Mouse (Mus musculus) embryo, embryonic 11.5 days (tissue): ENCODE results near the gene Bgn.

Experiments used
- DNase-seq: peaks from one replicate; pipeline ENCODE4 v3.0.0-alpha.2; 2012; ENCODE audit warnings: low read depth, low spot score

Bgn gene

GRCm38 (mm10) chrX:73490186-73490585, 6.8 kb downstream of the Bgn start:
- DNase-seq: no peak

DNA sequence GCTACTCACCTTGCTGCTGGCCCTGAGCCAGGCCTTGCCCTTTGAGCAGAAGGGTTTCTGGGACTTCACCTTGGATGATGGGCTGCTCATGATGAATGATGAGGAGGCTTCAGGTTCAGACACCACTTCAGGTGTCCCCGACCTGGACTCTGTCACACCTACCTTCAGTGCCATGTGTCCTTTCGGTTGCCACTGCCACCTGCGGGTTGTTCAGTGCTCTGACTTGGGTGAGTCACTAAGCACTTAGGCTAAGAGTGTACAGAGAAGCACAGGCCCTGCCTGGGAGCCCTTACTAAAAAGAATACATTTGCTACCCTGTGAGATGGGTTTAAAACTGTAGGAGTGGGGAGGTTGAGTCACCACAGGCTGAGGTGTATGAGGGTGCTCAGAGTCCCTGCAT, 7.4 kb downstream of the Bgn start:
- no peak for DNase-seq

GRCm38 (mm10) chrX:73493567-73493966, 10.2 kb downstream of the Bgn start:
- peak; percentile 41 for DNase-seq

- no peak for DNase-seq
These were observed 13.3 kb downstream of the Bgn start for GRCm38 (mm10) chrX:73496746-73497145.

DNA sequence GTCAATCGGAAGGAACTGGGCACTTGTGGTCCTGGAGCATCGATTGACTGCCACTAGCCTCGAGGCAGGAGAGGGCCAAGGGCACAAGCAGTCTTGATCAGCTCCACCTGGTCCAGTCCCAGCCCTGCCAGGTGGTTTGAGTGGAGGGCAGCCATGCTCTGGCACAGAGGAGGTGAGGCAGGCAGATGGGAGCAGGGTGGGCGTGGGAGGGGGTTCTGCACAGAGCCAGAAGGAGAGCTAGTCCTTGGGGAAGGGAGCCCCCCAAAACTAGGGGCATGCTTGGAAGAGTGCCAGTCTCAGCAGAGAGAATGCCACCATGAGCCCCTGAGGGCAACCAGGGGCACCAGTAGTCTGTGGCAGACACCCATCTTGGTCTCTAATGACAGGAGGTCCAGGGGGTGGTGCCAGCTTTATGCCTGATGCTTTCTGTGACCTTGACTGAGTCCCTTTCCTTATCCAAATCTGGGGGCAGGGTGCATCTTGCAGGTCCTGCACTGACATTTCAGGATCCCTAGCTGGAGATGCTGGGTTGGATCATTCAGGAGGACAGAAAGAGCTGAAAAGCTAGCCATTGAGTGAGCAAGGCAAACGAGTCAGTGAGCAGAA, 21.8 kb downstream of the Bgn start:
- no peak for DNase-seq

DNA sequence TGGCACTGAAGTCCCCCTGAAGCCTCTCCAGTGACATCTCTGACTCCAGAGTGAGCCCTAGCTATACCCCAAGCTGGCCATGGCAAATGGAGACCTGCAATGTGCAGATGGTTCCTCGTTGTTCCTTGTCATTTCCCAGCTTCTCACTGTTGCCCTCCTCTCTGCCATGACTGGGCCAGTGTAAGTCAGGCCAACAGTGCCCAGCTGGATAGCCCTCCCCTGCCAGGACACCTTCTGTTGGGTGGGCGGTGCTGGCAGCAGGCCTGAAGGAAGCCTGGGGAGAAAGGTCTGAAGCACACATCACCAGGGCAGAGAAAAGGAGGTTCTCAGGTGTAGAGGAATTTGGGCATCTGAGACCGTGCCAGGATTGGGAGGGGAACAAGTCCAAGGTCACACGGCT, 23.2 kb downstream of the Bgn start:
- no peak for DNase-seq

- no peak for DNase-seq
These were observed 25.8 kb downstream of the Bgn start for GRCm38 (mm10) chrX:73509209-73509608.

DNA sequence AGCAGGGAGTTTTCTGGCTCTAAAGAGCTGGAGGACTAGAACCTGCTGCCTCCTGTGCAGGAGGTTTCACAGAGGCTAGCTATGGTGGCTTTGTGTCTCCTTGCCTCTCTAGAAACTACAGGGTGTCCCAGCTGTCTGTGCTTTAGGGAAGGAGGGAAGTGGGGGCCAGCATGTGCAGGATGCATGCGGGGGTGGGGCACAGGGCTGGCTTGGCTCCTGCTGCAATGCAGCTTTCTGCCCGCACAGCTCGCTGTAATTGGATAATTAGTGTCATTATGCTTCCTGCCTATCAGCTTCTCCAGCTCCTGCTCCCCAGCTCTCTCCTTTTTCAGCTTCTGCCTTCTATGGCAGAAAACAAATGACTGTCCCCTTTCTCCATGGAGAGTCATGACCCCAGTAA, 29.5 kb downstream of the Bgn start:
- no peak for DNase-seq

DNA sequence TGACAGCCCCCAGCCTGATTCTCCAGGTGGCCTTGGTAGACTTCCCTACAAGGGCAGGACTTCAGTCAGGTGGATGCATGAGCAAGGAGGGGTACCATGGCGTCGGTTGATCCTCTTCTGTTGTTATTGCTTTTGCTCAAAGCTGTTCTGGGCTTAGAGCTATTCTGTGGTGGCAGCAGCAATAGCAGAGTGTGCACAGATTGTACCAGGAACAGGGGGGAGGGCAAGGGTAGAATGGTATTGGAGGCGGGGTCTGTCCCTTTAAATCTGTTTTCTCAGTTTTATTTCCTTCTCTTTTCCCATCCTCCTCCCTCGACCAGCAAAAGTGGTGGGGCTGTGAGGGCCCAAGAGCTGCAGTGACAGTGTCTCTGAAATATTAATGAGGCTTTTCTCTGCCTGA, 33.2 kb downstream of the Bgn start:
- DNase-seq: no peak

- no peak for DNase-seq
These were observed 33.7 kb downstream of the Bgn start for GRCm38 (mm10) chrX:73517060-73517600.

- DNase-seq: no peak
These were observed 37.3 kb downstream of the Bgn start for GRCm38 (mm10) chrX:73520692-73521091.

DNA sequence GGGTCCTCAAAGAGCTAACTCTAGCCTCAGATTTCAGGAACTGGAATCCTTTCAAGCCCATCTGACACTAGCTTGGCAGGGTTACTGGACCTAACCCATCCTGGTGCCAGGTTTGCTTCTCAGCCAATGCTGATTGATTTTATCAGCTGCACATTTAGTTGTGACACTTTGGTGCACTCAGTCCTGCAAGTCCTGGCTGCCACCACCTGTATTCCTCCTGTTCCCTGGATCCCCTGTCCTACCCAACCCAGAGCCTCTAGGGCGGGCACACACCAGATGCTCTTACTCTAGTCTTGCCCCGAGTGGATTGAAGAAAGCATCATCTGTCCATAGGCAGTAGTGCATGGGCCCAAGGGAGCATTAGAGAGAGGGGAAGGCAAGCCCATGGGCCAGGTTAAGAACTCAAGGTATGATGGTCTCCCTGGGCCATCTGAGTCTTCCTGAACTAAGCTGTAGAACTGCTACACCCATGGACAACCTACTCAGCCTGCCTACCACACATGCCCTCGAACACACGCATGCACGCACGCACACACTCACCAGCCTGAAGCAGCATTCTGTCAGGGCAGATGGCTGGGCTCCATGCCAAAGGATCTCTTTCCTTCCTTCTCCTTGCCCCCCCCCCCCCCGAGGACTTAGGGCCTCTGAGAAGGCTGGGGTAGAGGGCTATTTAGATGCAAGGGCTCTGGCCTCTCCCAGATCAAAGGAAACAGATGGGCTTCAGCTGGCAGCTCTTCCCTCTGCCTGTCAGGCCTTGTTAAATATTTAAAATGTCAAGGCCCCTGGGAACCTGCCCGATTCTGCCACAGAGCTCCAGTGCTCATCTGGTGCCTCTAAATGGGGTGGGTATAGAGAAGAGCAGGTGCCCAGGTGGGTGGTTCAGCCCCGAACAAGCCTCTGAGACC, 41.2 kb downstream of the Bgn start:
- DNase-seq: no peak

DNA sequence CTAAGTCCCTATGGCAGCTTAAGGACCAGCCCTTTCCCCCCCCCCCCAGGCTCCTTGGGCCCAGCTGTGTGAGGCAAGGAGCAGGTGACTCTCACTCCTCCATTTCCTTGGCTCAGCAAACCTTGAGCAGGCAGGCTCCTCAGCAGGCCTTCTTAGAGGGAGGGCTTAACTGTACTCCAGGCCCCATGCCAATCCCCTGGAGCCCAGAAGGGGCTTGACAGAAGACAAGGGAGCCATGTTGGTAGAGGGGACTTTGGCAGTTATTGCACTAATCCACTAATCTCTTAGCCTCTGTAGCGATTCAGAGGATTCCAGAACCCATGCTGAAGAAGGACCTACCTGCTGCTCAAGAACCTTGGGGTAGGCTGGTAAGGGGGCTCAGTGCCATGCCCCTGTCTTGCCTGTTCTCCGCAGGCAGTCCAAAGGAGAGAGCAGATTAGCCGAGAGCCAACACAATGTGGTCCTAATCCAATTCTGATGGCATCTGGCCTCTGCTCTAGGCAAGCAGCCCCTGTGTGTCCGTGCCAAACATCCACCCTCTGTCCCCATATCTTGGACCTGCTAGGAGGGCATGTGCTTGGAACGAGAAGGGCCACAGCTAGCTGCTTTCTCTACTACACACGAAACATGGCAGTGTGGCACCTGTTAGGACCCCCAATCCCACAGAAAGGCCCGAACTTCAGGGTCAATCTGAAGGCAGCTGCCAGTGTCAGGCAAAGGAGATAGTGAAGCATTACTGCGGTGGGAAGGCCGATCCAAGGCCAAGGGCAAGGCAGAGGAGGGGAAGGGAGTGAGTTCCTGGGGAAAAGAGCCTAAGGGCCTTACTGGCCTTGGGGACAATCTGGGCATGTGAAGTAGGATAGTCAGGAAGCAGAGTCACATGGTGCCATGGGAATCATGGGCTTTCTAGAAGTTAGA, 42.1 kb downstream of the Bgn start:
- no peak for DNase-seq

DNA sequence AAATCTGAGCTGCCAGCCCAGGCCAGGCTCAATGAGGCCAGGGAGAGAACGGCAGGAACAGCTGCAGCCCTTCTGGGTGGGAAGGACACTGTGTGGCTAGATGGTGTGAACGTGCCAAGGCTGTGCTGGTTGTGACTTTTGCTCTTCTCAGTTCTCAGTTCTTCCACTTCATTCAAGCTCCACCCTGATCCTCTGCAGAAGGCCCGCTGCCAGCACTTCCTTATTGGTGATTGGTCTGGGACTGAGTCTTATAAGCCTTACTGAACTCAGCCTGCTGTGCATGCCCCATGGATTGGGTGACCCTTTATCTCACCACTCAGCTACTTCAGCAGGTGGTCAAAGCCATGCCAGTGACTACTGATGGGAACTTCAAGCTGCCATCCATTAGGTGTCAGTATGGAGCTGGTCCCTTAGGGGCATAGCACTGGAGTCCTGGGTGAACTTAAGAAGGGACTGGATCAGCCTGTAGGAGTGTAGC, 43.0 kb downstream of the Bgn start:
- DNase-seq: no peak

DNA sequence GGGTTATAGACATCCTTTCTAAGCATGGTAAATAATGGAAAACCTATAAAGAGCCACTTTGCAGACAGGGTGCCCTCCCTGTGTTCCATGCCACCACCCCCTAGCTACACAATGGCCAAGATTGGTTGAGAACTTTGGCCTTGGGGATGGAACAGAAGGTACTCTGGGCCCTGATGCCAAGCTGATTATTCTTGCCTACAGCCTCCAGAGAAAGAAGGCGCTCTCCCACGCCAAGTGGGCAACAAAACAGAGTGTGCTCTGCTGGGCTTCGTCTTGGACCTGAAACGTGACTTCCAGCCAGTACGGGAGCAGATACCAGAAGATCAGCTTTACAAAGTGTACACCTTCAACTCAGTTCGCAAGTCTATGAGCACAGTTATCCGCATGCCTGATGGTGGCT, 54.5 kb downstream of the Bgn start:
- DNase-seq: no peak

- no peak for DNase-seq
These were observed 59.9 kb downstream of the Bgn start for GRCm38 (mm10) chrX:73543340-73543739.
